ENCODE assay signal across 13 mouse cellular contexts in genomic region chr12:76375506-76375905, GRCm38 (mm10). TPM values are rescaled to one million over a fixed set of nuclear protein-coding genes. Genes with fewer than 3 reads are reported as not detected.
DNase-seq lines count a peak whose midpoint lies in the region; ATAC-seq and TF ChIP-seq lines count a peak whose summit lies in the region.
"Had no signal": no experiment of that assay in that cellular context is flagged by ENCODE, and none has a peak within 500 bp of the region (broad histone marks: within the 10 kb centered on the region; RNA-seq: fewer than 3 reads in every experiment).

No protein-coding gene starts in this region.

- H3K9ac ChIP-seq in heart, embryonic 15.5 days: no peak overlapping the region
- H3K9ac ChIP-seq in heart, adult 2 months (ENCODE audit: low read depth, low read length): no peak overlapping the region
- no peak overlapping the region for H3K9ac ChIP-seq in midbrain, embryonic 13.5 days (replicated peaks)
- H3K9ac ChIP-seq: intestine, embryonic 15.5 days; midbrain, embryonic 15.5 days had no signal

- no peaks in the 10 kb centered on the region for H3K9me3 ChIP-seq in heart, embryonic 15.5 days (replicated peaks)
- H3K9me3 ChIP-seq in midbrain, embryonic 13.5 days: no peaks in the 10 kb centered on the region
- H3K9me3 ChIP-seq: intestine, embryonic 15.5 days; midbrain, embryonic 15.5 days had no signal

- H3K4me1 ChIP-seq in heart, embryonic 15.5 days (replicated peaks): peaks cover 63% of the 10 kb centered on the region
- peaks cover 10% of the 10 kb centered on the region for H3K4me1 ChIP-seq in heart, adult 2 months (ENCODE audit: control insufficient read depth, insufficient read depth, low read length)
- H3K4me1 ChIP-seq in midbrain, embryonic 13.5 days (replicated peaks): peaks cover 18% of the 10 kb centered on the region

- intact Hi-C loops in heart, adult 2 months (cut with DNase I): no loop called here

- no peak for ATAC-seq in heart, embryonic 15.5 days (replicated peaks; ENCODE audit: insufficient number of reproducible peaks, insufficient read depth, low FRiP score, low read depth)
- peak; percentile 30 for ATAC-seq in activated CD4-positive, CD25-positive, alpha-beta regulatory T cell, adult 4 months
- ATAC-seq in midbrain, embryonic 13.5 days: no peak
- ATAC-seq: intestine, embryonic 15.5 days; midbrain, embryonic 15.5 days had no signal

- H3K27ac ChIP-seq in heart, embryonic 15.5 days: 0 out of 2 replicates have a peak overlapping the region, but pooled peaks have one; percentile 16
- no peak overlapping the region for H3K27ac ChIP-seq in heart, adult 2 months
- H3K27ac ChIP-seq in midbrain, embryonic 13.5 days: no peak overlapping the region
- H3K27ac ChIP-seq: intestine, embryonic 15.5 days; midbrain, embryonic 15.5 days had no signal

- 44% methylated on average over 3 of the region's 3 CpGs for WGBS in heart, embryonic 15.5 days
- WGBS in heart, adult 2 months: 77% methylated on average over 3 of the region's 3 CpGs
- WGBS in midbrain, embryonic 13.5 days: 90% methylated on average over 3 of the region's 3 CpGs

- peaks cover 11% of the 10 kb centered on the region for H3K79me2 ChIP-seq in heart, adult 2 months (replicated peaks; ENCODE audit: control insufficient read depth, insufficient read depth, low read length)

- no peaks in the 10 kb centered on the region for H3K27me3 ChIP-seq in heart, embryonic 15.5 days
- no peaks in the 10 kb centered on the region for H3K27me3 ChIP-seq in heart, adult 2 months (ENCODE audit: control insufficient read depth, insufficient read depth, low read length)
- H3K27me3 ChIP-seq in splenic B cell, adult 2 months (ENCODE audit: control insufficient read depth, insufficient read depth, low read length, poor library complexity, severe bottlenecking): no peaks in the 10 kb centered on the region
- no peaks in the 10 kb centered on the region for H3K27me3 ChIP-seq in midbrain, embryonic 13.5 days
- H3K27me3 ChIP-seq: intestine, embryonic 15.5 days; midbrain, embryonic 15.5 days had no signal

- no peak overlapping the region for H3K4me3 ChIP-seq in heart, embryonic 15.5 days
- no peak overlapping the region for H3K4me3 ChIP-seq in heart, adult 2 months
- H3K4me3 ChIP-seq in midbrain, embryonic 13.5 days (replicated peaks): no peak overlapping the region
- H3K4me3 ChIP-seq: intestine, embryonic 15.5 days; midbrain, embryonic 15.5 days had no signal

- DNase-seq in heart, adult 2 months: no peak
- peak; percentile 79 for DNase-seq in liver
- DNase-seq in splenic B cell, adult 2 months (ENCODE audit: low read depth, low spot score): peak; percentile 62
- no peak for DNase-seq in kidney, adult 18-20 months
- DNase-seq: adrenal gland, postnatal 25 days; cerebellum, adult 11-12 months; kidney, postnatal 14 days; lung, postnatal 10 days had no signal

- no peak overlapping the region for H3K4me2 ChIP-seq in heart, embryonic 15.5 days
- no peak overlapping the region for H3K4me2 ChIP-seq in midbrain, embryonic 13.5 days (replicated peaks)
- H3K4me2 ChIP-seq: intestine, embryonic 15.5 days; midbrain, embryonic 15.5 days had no signal

- no peaks in the 10 kb centered on the region for H3K36me3 ChIP-seq in heart, embryonic 15.5 days
- peaks cover 2% of the 10 kb centered on the region for H3K36me3 ChIP-seq in heart, adult 2 months (ENCODE audit: control insufficient read depth, insufficient read depth, low read length)
- H3K36me3 ChIP-seq in splenic B cell, adult 2 months (ENCODE audit: control insufficient read depth, insufficient read depth, low read length, poor library complexity, severe bottlenecking): no peaks in the 10 kb centered on the region
- no peaks in the 10 kb centered on the region for H3K36me3 ChIP-seq in midbrain, embryonic 13.5 days
- H3K36me3 ChIP-seq: intestine, embryonic 15.5 days; midbrain, embryonic 15.5 days had no signal

- TF ChIP-seq POLR2A in heart, adult 2 months (IDR thresholded peaks at IDR 0.05; ENCODE audit: insufficient read depth, low read depth, low read length): no peak

- TF ChIP-seq EP300 in heart, adult 2 months (IDR thresholded peaks at IDR 0.05; ENCODE audit: insufficient read depth, low read depth, low read length): no peak

- no peak for TF ChIP-seq CTCF in heart, adult 2 months (IDR thresholded peaks at IDR 0.05)

RNA-seq across cellular contexts. Expression of gene Zbtb1, which starts 5.4 kb away (rescaled TPM):
- 5.7 and 6.6 TPM in 2 replicates for polyA plus RNA-seq in heart, embryonic 15.5 days (2015; fragmentation: Nextera tagmentation; extraction: Ambion mirVana)
- 1 to 10 TPM; 3.0 to 3.9 TPM for total RNA-seq in heart, adult 2 months (2021)
- 1.1 and 2.3 TPM in 2 replicates for polyA plus RNA-seq in heart, adult 2 months (2012; rRNA removed)
- 10 to 100 TPM; 25.6 to 26.1 TPM for polyA plus RNA-seq in activated CD4-positive, CD25-positive, alpha-beta regulatory T cell, adult 4 months (2017; shearing (Covaris generic))
- polyA plus RNA-seq in midbrain, embryonic 13.5 days (2015; fragmentation: Nextera tagmentation; extraction: Ambion mirVana): 4.1 and 4.7 TPM in 2 replicates

RNA-seq across cellular contexts. Expression of gene Zbtb25, which starts 6.1 kb away (rescaled TPM):
- polyA plus RNA-seq in heart, embryonic 15.5 days (2015; fragmentation: Nextera tagmentation; extraction: Ambion mirVana): 10.1 and 12.9 TPM in 2 replicates
- 1 to 10 TPM; 6.8 to 7.9 TPM for total RNA-seq in heart, adult 2 months (2021)
- 6.0 and 13.4 TPM in 2 replicates for polyA plus RNA-seq in heart, adult 2 months (2012; rRNA removed)
- polyA plus RNA-seq in activated CD4-positive, CD25-positive, alpha-beta regulatory T cell, adult 4 months (2017; shearing (Covaris generic)): 10 to 100 TPM; 12.1 to 15.0 TPM
- 15.9 and 16.5 TPM in 2 replicates for polyA plus RNA-seq in midbrain, embryonic 13.5 days (2015; fragmentation: Nextera tagmentation; extraction: Ambion mirVana)

RNA-seq across cellular contexts. Expression of gene Hspa2, which starts 28.5 kb away (rescaled TPM):
- 15.5 and 15.8 TPM in 2 replicates for polyA plus RNA-seq in heart, embryonic 15.5 days (2015; fragmentation: Nextera tagmentation; extraction: Ambion mirVana)
- total RNA-seq in heart, adult 2 months (2021): 1 to 10 TPM; 5.0 to 5.1 TPM
- 6.6 and 7.7 TPM in 2 replicates for polyA plus RNA-seq in heart, adult 2 months (2012; rRNA removed)
- polyA plus RNA-seq in activated CD4-positive, CD25-positive, alpha-beta regulatory T cell, adult 4 months (2017; shearing (Covaris generic)): 1 to 10 TPM; 3.8 to 4.8 TPM
- 5.1 TPM in 2 replicates for polyA plus RNA-seq in midbrain, embryonic 13.5 days (2015; fragmentation: Nextera tagmentation; extraction: Ambion mirVana)

RNA-seq across cellular contexts. Expression of gene Ppp1r36, which starts 41.8 kb away (rescaled TPM):
- polyA plus RNA-seq in heart, embryonic 15.5 days (2015; fragmentation: Nextera tagmentation; extraction: Ambion mirVana): 1.8 and 2.2 TPM in 2 replicates
- under 1 TPM; 0.14 to 0.16 TPM for total RNA-seq in heart, adult 2 months (2021)
- 0.09 and 0.41 TPM in 2 replicates for polyA plus RNA-seq in heart, adult 2 months (2012; rRNA removed)
- polyA plus RNA-seq in activated CD4-positive, CD25-positive, alpha-beta regulatory T cell, adult 4 months (2017; shearing (Covaris generic)): not detected
- 0.46 and 0.53 TPM in 2 replicates for polyA plus RNA-seq in midbrain, embryonic 13.5 days (2015; fragmentation: Nextera tagmentation; extraction: Ambion mirVana)

RNA-seq across cellular contexts. Expression of gene Akap5, which starts 50.8 kb away (rescaled TPM):
- polyA plus RNA-seq in heart, embryonic 15.5 days (2015; fragmentation: Nextera tagmentation; extraction: Ambion mirVana): 2.9 and 4.0 TPM in 2 replicates
- total RNA-seq in heart, adult 2 months (2021): 1 to 10 TPM; 1.0 to 1.7 TPM
- 1.1 and 2.3 TPM in 2 replicates for polyA plus RNA-seq in heart, adult 2 months (2012; rRNA removed)
- 1 to 10 TPM; 1.3 to 2.2 TPM for polyA plus RNA-seq in activated CD4-positive, CD25-positive, alpha-beta regulatory T cell, adult 4 months (2017; shearing (Covaris generic))
- 6.5 and 6.9 TPM in 2 replicates for polyA plus RNA-seq in midbrain, embryonic 13.5 days (2015; fragmentation: Nextera tagmentation; extraction: Ambion mirVana)

Comparison
In these comparisons a context has a peak if more than half of its experiments do, and no peak if none do; other contexts are left out.
1. DNase-seq: peak in liver (single experiment) and splenic B cell, adult 2 months (single experiment); none in heart, adult 2 months (0 of 2) and kidney, adult 18-20 months (single experiment).